In genomic region chr15:101772711-101773081, GRCm38 (mm10) we compare ENCODE assay signal across 8 mouse cellular contexts. TPM values are rescaled to one million over a fixed set of nuclear protein-coding genes. Genes with fewer than 3 reads are reported as not detected.
DNase-seq lines count a peak whose midpoint lies in the region; ATAC-seq and TF ChIP-seq lines count a peak whose summit lies in the region.

No protein-coding gene starts in this region.

- no peak overlapping the region for H3K4me2 ChIP-seq in heart, embryonic 11.5 days
- no peak overlapping the region for H3K4me2 ChIP-seq in kidney, postnatal 0 days (ENCODE audit: low read length)
- H3K4me2 ChIP-seq in stomach, embryonic 14.5 days (replicated peaks; ENCODE audit: low read depth, low read length), result no peak overlapping the region

- peak; percentile 64 for DNase-seq in brain, embryonic 18.5 days (ENCODE audit: low read depth, low spot score)
- peak; percentile 36 for DNase-seq in fat pad, adult 2 months (ENCODE audit: extremely low read depth, low read depth, low spot score)
- DNase-seq in kidney, postnatal 0 days (ENCODE audit: low spot score), result peak; percentile 86
- DNase-seq in liver, result peak; percentile 76
- DNase-seq in natural killer cell, adult 2 months (ENCODE audit: low spot score in 2 of 2), result peak; percentile 56 to 63

- ATAC-seq in heart, embryonic 11.5 days (replicated peaks; ENCODE audit: insufficient number of reproducible peaks, low FRiP score, low TSS enrichment), result peak; percentile 65; the same call in 1 of the 2 replicates
- peak; percentile 59 for ATAC-seq in kidney, postnatal 0 days (replicated peaks; ENCODE audit: low FRiP score, low read depth)
- 0 out of 2 replicates have a peak, but pooled peaks have one; percentile 46 for ATAC-seq in stomach, embryonic 14.5 days (ENCODE audit: insufficient number of reproducible peaks, insufficient read depth, low FRiP score, low read depth)

- H3K27me3 ChIP-seq in C2C12 (ENCODE audit: control insufficient read depth, insufficient read depth, insufficient read length), result peaks cover 38% of the 10 kb centered on the region
- H3K27me3 ChIP-seq in heart, embryonic 11.5 days (ENCODE audit: control insufficient read depth, insufficient read depth, low read length), result peaks cover 22% of the 10 kb centered on the region
- no peaks in the 10 kb centered on the region for H3K27me3 ChIP-seq in kidney, postnatal 0 days (ENCODE audit: insufficient read depth, low read length)
- no peaks in the 10 kb centered on the region for H3K27me3 ChIP-seq in stomach, embryonic 14.5 days (ENCODE audit: control insufficient read depth, insufficient read depth, low read length)

- no peak overlapping the region for H3K9ac ChIP-seq in heart, embryonic 11.5 days (ENCODE audit: low read depth, low read length)
- H3K9ac ChIP-seq in kidney, postnatal 0 days (ENCODE audit: low read depth, low read length), result no peak overlapping the region
- H3K9ac ChIP-seq in stomach, embryonic 14.5 days (replicated peaks; ENCODE audit: low read depth, low read length), result no peak overlapping the region

- peak; percentile 83 for TF ChIP-seq CTCF in C2C12 (IDR thresholded peaks at IDR 0.05; ENCODE audit: control insufficient read depth, insufficient read depth, insufficient read length)
- peak; percentile 95 for TF ChIP-seq CTCF in kidney, postnatal 0 days (IDR thresholded peaks at IDR 0.05; ENCODE audit: low read depth)

- H3K4me3 ChIP-seq in C2C12 (ENCODE audit: insufficient read depth, poor library complexity, severe bottlenecking), result no peak overlapping the region
- no peak overlapping the region for H3K4me3 ChIP-seq in heart, embryonic 11.5 days (ENCODE audit: low read depth, low read length)
- H3K4me3 ChIP-seq in kidney, postnatal 0 days (replicated peaks; ENCODE audit: low read depth, low read length), result no peak overlapping the region
- no peak overlapping the region for H3K4me3 ChIP-seq in stomach, embryonic 14.5 days (ENCODE audit: low read depth, low read length)

- H3K9me3 ChIP-seq in heart, embryonic 11.5 days (replicated peaks; ENCODE audit: control insufficient read depth, low read length), result no peaks in the 10 kb centered on the region
- no peaks in the 10 kb centered on the region for H3K9me3 ChIP-seq in kidney, postnatal 0 days (replicated peaks; ENCODE audit: low read length)
- H3K9me3 ChIP-seq in stomach, embryonic 14.5 days (ENCODE audit: control insufficient read depth, low read depth, low read length), result no peaks in the 10 kb centered on the region

- 6% methylated on average over 5 of the region's 5 CpGs for WGBS in heart, embryonic 11.5 days (ENCODE audit: insufficient replicate concordance)
- WGBS in kidney, postnatal 0 days, result 3% methylated on average over 5 of the region's 5 CpGs
- WGBS in stomach, embryonic 14.5 days, result 3% methylated on average over 5 of the region's 5 CpGs

- no peaks in the 10 kb centered on the region for H3K36me3 ChIP-seq in C2C12 (ENCODE audit: control insufficient read depth, insufficient read depth)
- H3K36me3 ChIP-seq in heart, embryonic 11.5 days (ENCODE audit: control insufficient read depth, insufficient read depth, low read length), result no peaks in the 10 kb centered on the region
- no peaks in the 10 kb centered on the region for H3K36me3 ChIP-seq in kidney, postnatal 0 days (ENCODE audit: insufficient read depth, low read length)
- no peaks in the 10 kb centered on the region for H3K36me3 ChIP-seq in stomach, embryonic 14.5 days (ENCODE audit: control insufficient read depth, insufficient read depth, low read length)

- H3K79me3 ChIP-seq in C2C12 (ENCODE audit: low read depth), result no peaks in the 10 kb centered on the region

- no peak overlapping the region for H3K27ac ChIP-seq in heart, embryonic 11.5 days (ENCODE audit: low read depth, low read length)
- no peak overlapping the region for H3K27ac ChIP-seq in kidney, postnatal 0 days
- H3K27ac ChIP-seq in stomach, embryonic 14.5 days (ENCODE audit: low read length), result no peak overlapping the region; the same call in 1 of the 2 replicates

- H3K4me1 ChIP-seq in heart, embryonic 11.5 days (ENCODE audit: control insufficient read depth, insufficient read depth, low read length), result no peaks in the 10 kb centered on the region
- no peaks in the 10 kb centered on the region for H3K4me1 ChIP-seq in kidney, postnatal 0 days (replicated peaks; ENCODE audit: insufficient read depth, low read length)
- no peaks in the 10 kb centered on the region for H3K4me1 ChIP-seq in stomach, embryonic 14.5 days (ENCODE audit: control insufficient read depth, insufficient read depth, low read length)

- no peaks in the 10 kb centered on the region for H3K79me2 ChIP-seq in C2C12 (ENCODE audit: control insufficient read depth, insufficient read depth)

- no peak overlapping the region for H3ac ChIP-seq in C2C12 (ENCODE audit: control insufficient read depth, insufficient read length, low read depth)

TF ChIP-seq in C2C12, 6 proteins besides CTCF, POLR2A, EP300 and RAD21:
- no peak for TF ChIP-seq MYOD1 (IDR thresholded peaks at IDR 0.05; ENCODE audit: control insufficient read depth, insufficient read length, low read depth)

RNA-seq across cellular contexts. Expression of gene Krt72, which starts 13.6 kb away (rescaled TPM):
- not detected for polyA plus RNA-seq in C2C12 (2012; fragmentation: generic; extraction: Trizol)
- polyA plus RNA-seq in heart, embryonic 11.5 days (2014; fragmentation: Nextera tagmentation; extraction: Ambion mirVana), result not detected in 2 replicates
- polyA plus RNA-seq in kidney, postnatal 0 days (2015; fragmentation: Nextera tagmentation; extraction: Ambion mirVana), result not detected in 2 replicates
- polyA plus RNA-seq in stomach, embryonic 14.5 days (2014; fragmentation: Nextera tagmentation; extraction: Ambion mirVana), result not detected in 2 replicates

RNA-seq across cellular contexts. Expression of gene Krt73, which starts 29.4 kb away (rescaled TPM):
- not detected for polyA plus RNA-seq in C2C12 (2012; fragmentation: generic; extraction: Trizol)
- polyA plus RNA-seq in heart, embryonic 11.5 days (2014; fragmentation: Nextera tagmentation; extraction: Ambion mirVana), result not detected in 2 replicates
- polyA plus RNA-seq in kidney, postnatal 0 days (2015; fragmentation: Nextera tagmentation; extraction: Ambion mirVana), result not detected in 2 replicates
- not detected in 2 replicates for polyA plus RNA-seq in stomach, embryonic 14.5 days (2014; fragmentation: Nextera tagmentation; extraction: Ambion mirVana)

RNA-seq across cellular contexts. Expression of gene Krt71, which starts 29.8 kb away (rescaled TPM):
- not detected for polyA plus RNA-seq in C2C12 (2012; fragmentation: generic; extraction: Trizol)
- not detected in 2 replicates for polyA plus RNA-seq in heart, embryonic 11.5 days (2014; fragmentation: Nextera tagmentation; extraction: Ambion mirVana)
- polyA plus RNA-seq in kidney, postnatal 0 days (2015; fragmentation: Nextera tagmentation; extraction: Ambion mirVana), result not detected in 2 replicates
- not detected in 2 replicates for polyA plus RNA-seq in stomach, embryonic 14.5 days (2014; fragmentation: Nextera tagmentation; extraction: Ambion mirVana)

RNA-seq across cellular contexts. Expression of gene Krt2, which starts 45.3 kb away (rescaled TPM):
- not detected for polyA plus RNA-seq in C2C12 (2012; fragmentation: generic; extraction: Trizol)
- not detected in 2 replicates for polyA plus RNA-seq in heart, embryonic 11.5 days (2014; fragmentation: Nextera tagmentation; extraction: Ambion mirVana)
- polyA plus RNA-seq in kidney, postnatal 0 days (2015; fragmentation: Nextera tagmentation; extraction: Ambion mirVana), result not detected in 2 replicates
- polyA plus RNA-seq in stomach, embryonic 14.5 days (2014; fragmentation: Nextera tagmentation; extraction: Ambion mirVana), result not detected in 2 replicates

RNA-seq across cellular contexts. Expression of gene Krt5, which starts 60.0 kb away (rescaled TPM):
- 0.02 TPM for polyA plus RNA-seq in C2C12 (2012; fragmentation: generic; extraction: Trizol)
- 0.13 and 0.23 TPM in 2 replicates for polyA plus RNA-seq in heart, embryonic 11.5 days (2014; fragmentation: Nextera tagmentation; extraction: Ambion mirVana)
- polyA plus RNA-seq in kidney, postnatal 0 days (2015; fragmentation: Nextera tagmentation; extraction: Ambion mirVana), result 0.77 and 3.0 TPM in 2 replicates
- 50.0 and 65.6 TPM in 2 replicates for polyA plus RNA-seq in stomach, embryonic 14.5 days (2014; fragmentation: Nextera tagmentation; extraction: Ambion mirVana)

Comparison
In these comparisons a context has a peak if more than half of its experiments do, and no peak if none do; other contexts are left out.
1. DNase-seq: peak in every context shown above with its lines; median percentile 86 in kidney, postnatal 0 days; 76 in liver; 64 in brain, embryonic 18.5 days; 60 in natural killer cell, adult 2 months; 36 in fat pad, adult 2 months.